13 mouse cellular contexts compared by ENCODE assay signal in genomic region chr15:25120441-25120840, GRCm38 (mm10).
DNase-seq lines count a peak whose midpoint lies in the region.
"Had no signal": no experiment of that assay in that cellular context is flagged by ENCODE, and none has a peak within 500 bp of the region (broad histone marks: within the 10 kb centered on the region; RNA-seq: fewer than 3 reads in every experiment).

No protein-coding gene starts in this region.

- DNase-seq in embryo, embryonic 10.5 days (ENCODE audit: low spot score) = peak; percentile 5
- DNase-seq in embryo, embryonic 11 days = no peak
- DNase-seq in layer of hippocampus, adult 11-12 months (ENCODE audit: low spot score) = peak; percentile 42
- no peak for DNase-seq in layer of hippocampus, postnatal 10 days (ENCODE audit: low spot score in 2 of 2)
- peak; percentile 55 for DNase-seq in 416B (ENCODE audit: low read depth)
- peak; percentile 35 to 41 for DNase-seq in layer of hippocampus, adult 8-10 months (ENCODE audit: low spot score in 2 of 2)
- DNase-seq in thymus, postnatal 14 days = no peak
- DNase-seq in urinary bladder, postnatal 4 days (ENCODE audit: low spot score in 2 of 2) = no peak
- DNase-seq: adrenal gland, postnatal 25 days; B cell, adult 2 months; cerebellum, adult 11 months; kidney, postnatal 14 days; liver, postnatal 0 days had no signal

Comparison
In these comparisons a context has a peak if more than half of its experiments do, and no peak if none do; other contexts are left out.
1. DNase-seq: peak in embryo, embryonic 10.5 days (single experiment), layer of hippocampus, adult 11-12 months (single experiment), 416B (single experiment) and layer of hippocampus, adult 8-10 months (2 of 2); none in embryo, embryonic 11 days (single experiment), layer of hippocampus, postnatal 10 days (0 of 2), thymus, postnatal 14 days (single experiment) and urinary bladder, postnatal 4 days (0 of 2).